Mouse (Mus musculus) bone marrow, adult 2 months (tissue): ENCODE results near the gene Cfap206. TPM values are rescaled to one million over a fixed set of nuclear protein-coding genes. Genes with fewer than 3 reads are reported as not detected.

Experiments
- H3K27ac ChIP-seq: fragments of 200-500 bp; 2 replicates; pipeline ENCODE4 v1.5.1; 2012; ENCODE audit warnings: low read depth, mild to moderate bottlenecking, control low read depth, inconsistent platforms, low read length; ENCODE audit not compliant: control insufficient read depth, poor library complexity, insufficient read depth
- H3K4me1 ChIP-seq: fragments of 200-500 bp; 2 replicates; pipeline ENCODE4 v1.6.1; 2011; ENCODE audit warnings: low read length; ENCODE audit not compliant: control insufficient read depth, insufficient read depth
- H3K4me3 ChIP-seq: fragments of 200-500 bp; replicated peaks from 2 replicates; pipeline ENCODE3; 2011; ENCODE audit warnings: mild to moderate bottlenecking, low read depth, low read length, control low read depth; ENCODE audit not compliant: control insufficient read depth
- CTCF ChIP-seq: fragments of 200-500 bp; IDR thresholded peaks from 2 replicates; pipeline ENCODE4 v1.5.1; 2011; ENCODE audit warnings: low read length, control low read depth; ENCODE audit not compliant: control insufficient read depth, insufficient read depth
- POLR2A ChIP-seq: fragments of 200-500 bp; IDR thresholded peaks from 2 replicates; pipeline ENCODE4 v1.6.1; 2011; ENCODE audit warnings: low read depth, mild to moderate bottlenecking, control low read depth, low read length, borderline replicate concordance; ENCODE audit not compliant: control insufficient read depth
- WGBS: fragments of 180-500 bp; shearing (Covaris S2); methylation state at CpG from one replicate; pipeline ENCODE4 v1.1.7; 2018; 5-methylcytosine and 5-hydroxymethylcytosine counted together
- polyA plus RNA-seq: library from polyadenylated mRNA; stranded (reverse); fragments of >200 nt; gene quantifications from 2 replicates; pipeline ENCODE4 v1.2.4, GENCODE M21; 2011; ENCODE audit warnings: low replicate concordance; ENCODE audit not compliant: missing spikeins, insufficient read depth, insufficient read length

Cfap206 gene
- polyA plus RNA-seq, 1 experiment = not detected

DNA sequence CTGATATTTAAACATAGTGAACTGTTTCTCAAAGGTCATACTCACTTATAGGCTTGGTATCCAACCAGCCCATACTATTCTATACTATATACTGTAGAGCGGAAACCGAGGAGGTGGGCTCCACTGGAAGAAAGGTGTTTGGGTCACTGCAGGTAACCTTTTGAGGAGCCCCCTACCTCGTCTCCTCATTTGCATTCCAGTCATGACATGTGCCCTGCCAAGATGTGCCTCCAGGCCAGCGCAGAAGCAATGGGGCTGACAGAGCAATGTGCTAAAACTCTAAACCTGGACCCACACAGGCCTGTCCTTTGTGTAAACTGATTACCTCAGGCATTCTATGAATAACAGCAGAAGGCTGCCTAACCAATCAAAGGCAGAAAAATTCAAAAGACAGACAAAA, 5.7 kb downstream of the Cfap206 start:
- Histone ChIP-seq H3K4me3 (no peak overlapping the region), H3K27ac (no peak overlapping the region), H3K4me1 (no peaks in the 10 kb centered on the region)
- 71% methylated on average over 4 of the region's 4 CpGs for WGBS
- TF ChIP-seq POLR2A = no peak
- TF ChIP-seq CTCF = no peak

DNA sequence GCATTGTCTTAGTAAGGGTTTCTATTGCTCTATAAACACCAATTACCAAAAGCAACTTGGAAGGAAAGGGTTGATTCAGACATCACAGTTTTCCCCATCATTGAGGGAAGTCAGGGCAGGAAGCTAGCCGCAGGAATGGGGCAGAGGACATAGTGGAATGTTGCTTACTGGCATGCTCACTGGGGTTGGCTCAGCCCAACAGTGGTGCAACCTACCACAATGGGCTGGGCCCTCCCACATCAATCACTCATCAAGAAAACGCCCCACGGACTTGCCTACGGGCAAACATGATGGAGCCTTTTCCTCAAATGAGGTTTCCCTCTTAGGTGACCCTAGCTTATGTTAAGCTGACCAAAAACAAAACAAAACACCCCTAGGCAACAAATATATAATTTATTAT, 6.8 kb downstream of the Cfap206 start:
- H3K4me3 ChIP-seq = no peak overlapping the region
- 70% methylated on average over 4 of the region's 4 CpGs for WGBS
- no peaks in the 10 kb centered on the region for H3K4me1 ChIP-seq
- no peak overlapping the region for H3K27ac ChIP-seq
- TF ChIP-seq POLR2A = no peak
- no peak for TF ChIP-seq CTCF

DNA sequence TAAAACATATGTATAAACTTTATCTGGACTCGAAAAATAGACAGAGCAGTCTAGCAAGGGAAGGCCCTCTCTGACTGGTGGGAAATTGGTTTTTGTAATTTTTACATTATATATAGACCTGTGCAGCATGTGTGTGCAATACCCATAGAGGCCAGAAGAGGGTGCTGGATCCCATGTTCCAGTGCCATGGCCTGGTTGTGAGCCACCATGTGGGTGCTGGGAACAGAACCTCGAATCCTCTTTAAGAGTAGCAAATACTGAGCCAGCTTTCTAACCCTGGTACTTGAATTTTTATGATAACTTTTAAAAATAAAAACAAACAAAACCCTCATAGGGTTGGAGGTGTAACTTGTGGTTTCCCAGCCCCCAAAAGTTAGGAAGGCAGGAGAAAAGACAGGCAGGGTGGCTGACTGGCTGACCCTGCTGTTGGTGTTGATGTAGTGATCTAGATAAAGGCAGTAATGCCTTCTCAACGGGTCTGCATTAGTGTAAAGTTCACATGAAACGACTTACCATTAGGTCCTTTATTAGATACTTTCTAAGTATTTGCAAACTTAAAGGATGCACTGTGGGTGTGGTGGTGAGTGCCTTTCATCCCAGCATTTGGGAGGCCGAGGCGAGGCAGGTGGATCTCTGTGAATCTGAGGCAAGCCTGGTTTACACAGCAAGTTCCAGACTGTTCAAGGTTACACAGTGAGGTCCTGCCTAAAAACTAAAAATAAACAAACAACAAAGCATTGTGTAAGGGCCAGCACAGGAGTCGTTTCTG, 9.7 kb downstream of the Cfap206 start:
- TF ChIP-seq CTCF = no peak
- TF ChIP-seq POLR2A = no peak

DNA sequence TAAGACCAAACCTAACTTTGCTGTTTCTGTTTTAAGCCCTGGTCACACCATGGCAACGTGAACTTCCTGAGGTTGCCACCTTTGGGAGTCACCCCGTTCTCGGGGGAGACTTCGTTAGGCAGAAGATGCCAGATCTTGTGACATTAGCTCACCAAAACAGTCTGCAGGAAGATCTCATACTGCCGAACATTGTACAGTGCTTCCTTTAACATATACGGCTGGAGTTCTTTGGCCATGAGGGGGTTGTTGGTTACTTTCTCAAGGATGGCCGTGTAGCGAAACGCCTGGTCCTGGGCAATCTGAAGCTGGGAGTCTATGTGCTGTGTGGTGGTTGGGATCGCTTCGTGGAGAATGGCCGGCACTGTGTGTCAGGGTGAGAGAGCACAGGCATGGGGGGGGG, 10.6 kb downstream of the Cfap206 start:
- Histone ChIP-seq H3K4me1 (no peaks in the 10 kb centered on the region), H3K4me3 (no peak overlapping the region), H3K27ac (no peak overlapping the region)
- WGBS = 90% methylated on average over 12 of the region's 12 CpGs
- TF ChIP-seq POLR2A (no peak), CTCF (no peak)

More for the DNA sequence above, 9.7 kb downstream of the Cfap206 start:
- Histone ChIP-seq H3K27ac (no peak overlapping the region), H3K4me3 (no peak overlapping the region), H3K4me1 (no peaks in the 10 kb centered on the region)
- 86% methylated on average over 7 of the region's 7 CpGs for WGBS

DNA sequence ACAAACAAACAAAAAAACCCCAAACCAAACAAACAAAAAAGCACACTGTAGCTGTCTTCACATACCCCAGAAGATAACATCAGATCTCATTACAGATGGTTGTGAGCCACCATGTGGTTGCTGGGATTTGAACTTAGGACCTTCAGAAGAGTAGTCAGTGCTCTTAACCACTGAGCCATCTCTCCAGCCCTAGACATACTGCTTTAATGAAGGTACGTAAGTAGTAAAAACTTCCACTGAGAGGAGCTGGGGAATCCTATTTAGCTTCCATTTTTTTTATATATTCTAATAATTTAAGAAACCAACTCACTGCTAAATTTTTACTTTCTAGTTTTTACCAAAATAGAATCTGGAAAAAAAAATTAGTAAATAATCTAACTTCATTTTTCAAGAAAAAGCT, 14.9 kb downstream of the Cfap206 start:
- no peak for TF ChIP-seq POLR2A
- no peak for TF ChIP-seq CTCF
- no peak overlapping the region for H3K27ac ChIP-seq
- no peaks in the 10 kb centered on the region for H3K4me1 ChIP-seq
- no peak overlapping the region for H3K4me3 ChIP-seq
- 91% methylated on average over 1 of the region's 1 CpGs for WGBS

DNA sequence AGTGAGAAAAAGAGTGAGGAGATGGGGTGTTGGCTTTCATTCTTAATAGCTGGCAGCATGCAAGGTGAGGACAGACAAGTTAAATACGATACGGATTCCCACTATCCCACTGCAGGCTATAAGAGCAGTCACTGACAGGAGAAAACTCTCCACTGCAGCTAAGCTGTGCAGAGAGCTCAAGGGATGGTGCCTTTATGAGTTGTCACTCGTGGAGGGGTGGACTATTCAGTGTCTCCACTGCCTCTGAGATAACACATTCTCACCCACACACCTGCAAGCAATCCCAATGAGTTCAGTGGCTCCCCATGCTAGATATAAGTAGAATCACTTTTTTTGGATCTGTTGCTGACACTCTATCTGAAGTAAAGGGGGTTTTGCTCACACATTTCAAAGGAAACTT, 21.9 kb downstream of the Cfap206 start:
- TF ChIP-seq CTCF = no peak
- no peak for TF ChIP-seq POLR2A
- no peak overlapping the region for H3K4me3 ChIP-seq
- 81% methylated on average over 3 of the region's 3 CpGs for WGBS
- no peak overlapping the region for H3K27ac ChIP-seq
- no peaks in the 10 kb centered on the region for H3K4me1 ChIP-seq

DNA sequence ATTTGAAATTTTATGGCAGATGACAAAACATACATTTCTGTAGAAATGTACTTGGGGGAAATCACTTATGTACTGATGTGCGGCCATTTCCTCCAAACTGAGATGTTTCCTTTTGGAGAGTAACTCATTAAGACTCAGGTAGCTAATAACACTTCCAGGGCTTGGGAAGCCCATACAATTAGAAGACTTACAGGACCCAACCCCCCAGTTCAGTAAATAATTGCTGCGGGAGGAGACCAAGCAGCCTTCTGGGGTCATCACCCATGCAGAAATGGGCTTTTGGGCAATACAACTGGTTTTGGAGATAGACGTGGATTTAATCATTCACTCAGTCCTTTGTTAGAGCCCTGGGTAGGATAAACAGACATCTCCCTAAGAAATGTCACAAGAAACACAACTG, 22.8 kb downstream of the Cfap206 start:
- Histone ChIP-seq H3K27ac (no peak overlapping the region), H3K4me1 (no peaks in the 10 kb centered on the region), H3K4me3 (no peak overlapping the region)
- TF ChIP-seq POLR2A = no peak
- no peak for TF ChIP-seq CTCF
- WGBS = 77% methylated on average over 3 of the region's 3 CpGs

DNA sequence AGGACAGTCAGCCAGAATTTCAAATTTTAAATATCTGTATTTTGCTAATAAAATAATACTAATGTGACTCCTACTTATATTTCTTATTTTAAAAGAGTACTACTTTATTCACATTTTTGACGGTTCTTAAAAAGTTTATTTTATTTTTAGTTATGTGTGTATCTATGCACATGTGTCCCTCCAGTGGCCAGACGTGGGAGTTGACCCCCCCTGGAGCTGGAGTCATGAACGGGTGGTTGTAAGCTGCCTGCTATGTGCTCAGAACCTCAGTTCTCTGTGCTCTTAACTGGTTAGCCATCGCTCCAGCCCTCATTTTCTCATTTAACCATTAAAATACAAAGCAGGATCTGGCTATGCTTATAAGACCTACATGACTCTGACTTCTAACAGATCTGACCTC, 27.0 kb downstream of the Cfap206 start:
- H3K4me3 ChIP-seq = no peak overlapping the region
- no peak overlapping the region for H3K27ac ChIP-seq
- TF ChIP-seq POLR2A (no peak), CTCF (no peak)
- H3K4me1 ChIP-seq = no peaks in the 10 kb centered on the region
- 59% methylated on average over 4 of the region's 4 CpGs for WGBS

DNA sequence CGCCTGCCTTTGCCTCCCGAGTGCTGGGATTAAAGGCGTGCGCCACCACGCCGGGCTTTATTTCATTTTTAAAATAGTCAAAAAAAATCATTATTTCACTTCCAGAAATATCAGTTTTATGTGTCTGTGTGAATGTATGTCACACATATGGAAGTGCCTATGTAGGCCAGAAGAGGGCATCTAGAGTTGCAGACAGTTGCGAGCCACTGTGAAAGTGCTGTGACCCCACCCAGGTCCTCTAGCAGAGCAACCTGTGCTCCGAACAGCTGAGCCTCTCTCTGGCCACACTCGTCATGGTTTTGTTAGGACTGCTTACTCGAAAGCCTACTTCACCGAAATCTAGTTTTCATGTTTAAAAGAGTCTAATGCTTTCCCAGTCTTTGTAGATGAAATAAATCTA, 27.8 kb downstream of the Cfap206 start:
- Histone ChIP-seq H3K4me3 (no peak overlapping the region), H3K27ac (no peak overlapping the region), H3K4me1 (no peaks in the 10 kb centered on the region)
- TF ChIP-seq CTCF (no peak), POLR2A (no peak)
- WGBS = 92% methylated on average over 11 of the region's 11 CpGs
